Mouse (Mus musculus): ENCODE data around the gene Sept1.

GRCm38 (mm10) chr7:127234777-127235176 is 1.8 kb upstream of the Sept1 start:
- TF ChIP-seq CTCF (IDR thresholded peaks at IDR 0.05; ENCODE audit: borderline replicate concordance, insufficient read depth, low read depth, low read length) (no peak), POLR2A (IDR thresholded peaks at IDR 0.05; ENCODE audit: borderline replicate concordance, insufficient read depth, low read length) (no peak)

Measured in cerebellum, adult 2 months (tissue).